In genomic region chr7:37695066-37695465, GRCm38 (mm10) we compare ENCODE assay signal across 16 mouse cellular contexts.
A peak's percentile ranks its signal among the peaks of the same experiment; 100 is the strongest.
DNase-seq lines count a peak whose midpoint lies in the region; ATAC-seq and TF ChIP-seq lines count a peak whose summit lies in the region.
"Had no signal": no experiment of that assay in that cellular context is flagged by ENCODE, and none has a peak within 500 bp of the region (broad histone marks: within the 10 kb centered on the region; RNA-seq: fewer than 3 reads in every experiment).

No protein-coding gene starts in this region.

- H3K27me3 ChIP-seq in forebrain, embryonic 10.5 days (ENCODE audit: poor library complexity, severe bottlenecking), result 0 out of 2 replicates have a peak, but pooled peaks cover 5% of the 10 kb centered on the region
- no peaks in the 10 kb centered on the region for H3K27me3 ChIP-seq in forebrain, embryonic 16.5 days (replicated peaks; ENCODE audit: control insufficient read depth, insufficient read depth, low read length)
- H3K27me3 ChIP-seq in midbrain, embryonic 13.5 days, result no peaks in the 10 kb centered on the region
- H3K27me3 ChIP-seq in midbrain, embryonic 15.5 days (replicated peaks), result no peaks in the 10 kb centered on the region
- no peaks in the 10 kb centered on the region for H3K27me3 ChIP-seq in Patski
- H3K27me3 ChIP-seq in stomach, embryonic 16.5 days (ENCODE audit: control insufficient read depth, insufficient read depth, low read length), result no peaks in the 10 kb centered on the region
- H3K27me3 ChIP-seq: stomach, embryonic 15.5 days had no signal

- CTCF ChIA-PET in Patski (lab: Charles Lee), result no interaction called here

- H3K36me3 ChIP-seq in forebrain, embryonic 10.5 days (replicated peaks), result peaks cover 7% of the 10 kb centered on the region; the same call in 1 of the 2 replicates
- H3K36me3 ChIP-seq in forebrain, embryonic 16.5 days (ENCODE audit: control insufficient read depth, insufficient read depth), result no peaks in the 10 kb centered on the region
- H3K36me3 ChIP-seq in midbrain, embryonic 13.5 days, result no peaks in the 10 kb centered on the region
- no peaks in the 10 kb centered on the region for H3K36me3 ChIP-seq in midbrain, embryonic 15.5 days (replicated peaks)
- no peaks in the 10 kb centered on the region for H3K36me3 ChIP-seq in stomach, embryonic 16.5 days (ENCODE audit: control insufficient read depth, insufficient read depth, low read length)
- H3K36me3 ChIP-seq: stomach, embryonic 15.5 days had no signal

- no peak for DNase-seq in forebrain, embryonic 10.5 days (ENCODE audit: extremely low spot score, low spot score)
- peak; percentile 3 for DNase-seq in Patski (ENCODE audit: low read depth, low spot score)
- no peak for DNase-seq in adrenal gland, postnatal 36 days
- no peak for DNase-seq in heart, adult 18-20 months
- DNase-seq: adrenal gland, postnatal 14 days; gastrocnemius, postnatal 14 days; layer of hippocampus, adult 9-11 months; lung, adult 18-20 months had no signal

- WGBS in forebrain, embryonic 10.5 days, result 60% methylated on average over 5 of the region's 5 CpGs
- WGBS in forebrain, embryonic 16.5 days, result 43% methylated on average over 5 of the region's 5 CpGs
- 44% methylated on average over 5 of the region's 5 CpGs for WGBS in midbrain, embryonic 13.5 days
- WGBS in midbrain, embryonic 15.5 days, result 45% methylated on average over 5 of the region's 5 CpGs
- 51% methylated on average over 5 of the region's 5 CpGs for WGBS in stomach, embryonic 16.5 days

- POLR2A ChIA-PET in Patski (lab: Charles Lee), result no interaction called here

- H3K9ac ChIP-seq in forebrain, embryonic 16.5 days (replicated peaks; ENCODE audit: low read depth, low read length), result no peak overlapping the region
- no peak overlapping the region for H3K9ac ChIP-seq in midbrain, embryonic 13.5 days (replicated peaks)
- H3K9ac ChIP-seq in midbrain, embryonic 15.5 days, result no peak overlapping the region
- no peak overlapping the region for H3K9ac ChIP-seq in stomach, embryonic 16.5 days (ENCODE audit: low read length)
- H3K9ac ChIP-seq: stomach, embryonic 15.5 days had no signal

- in situ Hi-C loops in Patski (cut with MboI; ENCODE audit: low pct_unique_long_range_greater_than_20kb), result no loop called here

- H3K4me1 ChIP-seq in forebrain, embryonic 10.5 days, result peaks cover 84% of the 10 kb centered on the region
- peaks cover 13% of the 10 kb centered on the region for H3K4me1 ChIP-seq in forebrain, embryonic 16.5 days (replicated peaks; ENCODE audit: control insufficient read depth, insufficient read depth, low read length)
- H3K4me1 ChIP-seq in midbrain, embryonic 13.5 days (replicated peaks), result peaks cover 41% of the 10 kb centered on the region
- peaks cover 23% of the 10 kb centered on the region for H3K4me1 ChIP-seq in midbrain, embryonic 15.5 days
- H3K4me1 ChIP-seq in stomach, embryonic 16.5 days (ENCODE audit: control insufficient read depth, insufficient read depth, low read length), result peaks cover 10% of the 10 kb centered on the region; the same call in 1 of the 2 replicates
- H3K4me1 ChIP-seq: stomach, embryonic 15.5 days had no signal

- no peaks in the 10 kb centered on the region for H3K9me3 ChIP-seq in forebrain, embryonic 10.5 days
- no peaks in the 10 kb centered on the region for H3K9me3 ChIP-seq in forebrain, embryonic 16.5 days (ENCODE audit: control insufficient read depth, low read length)
- H3K9me3 ChIP-seq in midbrain, embryonic 13.5 days, result no peaks in the 10 kb centered on the region
- no peaks in the 10 kb centered on the region for H3K9me3 ChIP-seq in midbrain, embryonic 15.5 days
- no peaks in the 10 kb centered on the region for H3K9me3 ChIP-seq in stomach, embryonic 16.5 days (replicated peaks; ENCODE audit: control insufficient read depth, low read length)
- H3K9me3 ChIP-seq: stomach, embryonic 15.5 days had no signal

- no peak for ATAC-seq in forebrain, embryonic 16.5 days
- ATAC-seq in midbrain, embryonic 13.5 days, result peak; percentile 53; the same call in 1 of the 2 replicates
- ATAC-seq in midbrain, embryonic 15.5 days (replicated peaks), result no peak
- ATAC-seq in Patski, result peak; percentile 67
- ATAC-seq in stomach, embryonic 16.5 days (ENCODE audit: insufficient read depth, low FRiP score), result peak; percentile 64; the same call in 1 of the 2 replicates
- ATAC-seq: inflammation-experienced regulatory T-cells, adult 6 months had no signal

- H3K4me2 ChIP-seq in forebrain, embryonic 16.5 days (ENCODE audit: low read length), result no peak overlapping the region
- H3K4me2 ChIP-seq in midbrain, embryonic 13.5 days (replicated peaks), result no peak overlapping the region
- H3K4me2 ChIP-seq in midbrain, embryonic 15.5 days, result no peak overlapping the region
- no peak overlapping the region for H3K4me2 ChIP-seq in stomach, embryonic 16.5 days (ENCODE audit: low read depth, low read length)
- H3K4me2 ChIP-seq: stomach, embryonic 15.5 days had no signal

- TF ChIP-seq CTCF in Patski (IDR thresholded peaks at IDR 0.05), result no peak

- H3K4me3 ChIP-seq in forebrain, embryonic 10.5 days, result no peak overlapping the region
- no peak overlapping the region for H3K4me3 ChIP-seq in forebrain, embryonic 16.5 days (replicated peaks; ENCODE audit: low read length)
- H3K4me3 ChIP-seq in midbrain, embryonic 13.5 days (replicated peaks), result no peak overlapping the region
- H3K4me3 ChIP-seq in midbrain, embryonic 15.5 days, result no peak overlapping the region
- no peak overlapping the region for H3K4me3 ChIP-seq in stomach, embryonic 16.5 days (replicated peaks; ENCODE audit: low read length)
- H3K4me3 ChIP-seq: myocyte; stomach, embryonic 15.5 days had no signal

- peak overlapping the region; percentile 73 for H3K27ac ChIP-seq in forebrain, embryonic 10.5 days
- H3K27ac ChIP-seq in forebrain, embryonic 16.5 days (ENCODE audit: low read length), result no peak overlapping the region
- no peak overlapping the region; the same call in 1 of the 2 replicates for H3K27ac ChIP-seq in midbrain, embryonic 13.5 days
- H3K27ac ChIP-seq in midbrain, embryonic 15.5 days, result no peak overlapping the region
- no peak overlapping the region for H3K27ac ChIP-seq in stomach, embryonic 16.5 days (ENCODE audit: low read length)
- H3K27ac ChIP-seq: macrophage; stomach, embryonic 15.5 days had no signal

Comparison
In these comparisons a context has a peak if more than half of its experiments do, and no peak if none do; other contexts are left out.
1. ATAC-seq: peak in midbrain, embryonic 13.5 days (single experiment), Patski (single experiment) and stomach, embryonic 16.5 days (single experiment); none in forebrain, embryonic 16.5 days (single experiment) and midbrain, embryonic 15.5 days (single experiment).